Mouse (Mus musculus) cerebellum, postnatal 4 days (tissue): ENCODE results near the gene Idnk.

Experiments
- DNase-seq, 2 experiments: peaks; one replicate each; pipeline ENCODE4 v3.0.0; 2022; ENCODE audit warnings: low spot score in 2 of 2, mixed read lengths in 1 of 2

Idnk gene

DNA sequence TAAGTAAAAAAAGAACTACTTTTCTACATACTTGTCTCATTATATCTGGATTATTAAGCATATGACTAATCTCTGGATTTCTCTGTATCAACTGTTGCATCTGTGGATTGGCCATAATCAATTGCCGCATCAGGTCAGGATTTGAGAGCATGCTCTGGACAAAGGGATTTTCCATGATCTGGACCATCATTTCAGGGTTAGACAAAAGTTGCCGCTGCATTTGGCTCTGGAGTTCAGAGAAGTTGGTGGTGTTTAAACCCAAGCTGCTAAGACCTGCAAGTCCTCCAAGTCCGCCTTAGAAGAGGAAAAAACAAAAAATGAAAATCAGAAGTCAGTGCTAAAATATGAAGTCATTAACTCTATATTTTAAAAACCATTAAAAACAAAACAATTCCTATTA lies 35.8 kb downstream of the Idnk start:
- DNase-seq = no peak

DNA sequence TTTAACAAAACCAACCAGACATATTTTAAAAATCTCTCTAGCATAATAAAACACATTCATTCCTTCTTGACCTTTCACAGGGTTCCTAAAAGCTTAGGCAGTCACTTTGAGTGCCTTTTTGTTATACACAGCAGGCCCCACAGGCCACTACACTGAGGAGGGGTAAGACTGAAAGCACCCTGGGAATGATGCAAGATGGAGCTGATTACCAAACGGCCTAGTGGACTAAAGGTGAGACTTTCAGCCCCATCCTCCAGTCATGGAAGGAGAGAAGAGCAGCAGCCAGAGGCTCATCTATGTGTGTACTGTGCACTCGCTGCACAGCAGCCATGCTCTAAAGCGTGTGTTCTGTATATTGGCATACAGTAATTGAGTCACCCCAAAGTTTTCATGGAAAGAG lies 37.5 kb downstream of the Idnk start:
- DNase-seq = no peak

DNA sequence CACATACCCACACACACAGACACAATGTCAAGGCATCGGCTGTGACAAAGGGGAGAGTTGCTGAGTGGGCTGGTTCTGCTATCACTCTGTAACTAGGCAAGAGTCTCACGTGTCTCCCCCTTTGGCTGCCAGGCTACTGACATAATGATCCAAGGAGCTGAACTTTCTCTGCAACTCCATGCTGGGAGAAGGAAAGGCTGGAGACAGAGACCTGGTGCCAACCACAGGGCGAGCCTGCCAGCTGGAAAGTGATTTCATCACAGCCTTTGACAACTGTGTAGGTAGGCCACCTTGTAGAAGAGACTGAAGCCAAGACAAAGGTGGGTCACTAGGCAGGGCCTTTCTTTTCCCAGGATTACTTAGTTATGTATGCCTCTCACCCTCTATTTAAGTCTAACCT lies 39.8 kb downstream of the Idnk start:
- no peak for DNase-seq

DNA sequence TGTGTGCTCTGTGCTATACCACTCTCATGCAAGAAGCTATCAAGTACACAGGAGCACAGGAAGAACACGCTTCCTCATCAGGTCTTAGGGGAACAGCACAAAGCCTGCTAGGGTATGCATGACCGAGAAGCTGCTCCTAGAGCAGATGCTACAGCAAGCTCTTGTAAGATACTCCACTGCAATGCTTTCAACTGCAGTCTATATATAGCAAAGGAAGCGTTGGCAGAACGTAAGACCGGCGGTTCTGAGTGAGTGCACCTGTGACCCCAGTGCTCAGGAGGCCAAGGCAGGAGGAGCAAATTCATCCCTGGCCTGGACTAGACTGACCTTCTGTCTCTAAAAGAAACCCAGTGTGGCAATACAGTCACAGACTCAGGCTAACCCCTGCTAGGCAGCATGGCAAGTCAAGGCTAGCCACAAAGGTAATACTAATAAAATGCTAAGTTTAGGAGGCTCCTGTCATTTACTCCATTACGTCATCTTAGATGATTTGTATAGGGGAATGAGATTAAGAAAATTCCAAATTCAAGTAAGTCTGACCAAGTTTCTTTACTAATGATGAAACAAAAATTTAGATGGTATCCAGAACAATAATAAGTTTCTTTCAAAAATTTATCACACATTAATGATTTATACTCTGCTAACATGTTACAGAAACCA lies 40.7 kb downstream of the Idnk start:
- DNase-seq = no peak

DNA sequence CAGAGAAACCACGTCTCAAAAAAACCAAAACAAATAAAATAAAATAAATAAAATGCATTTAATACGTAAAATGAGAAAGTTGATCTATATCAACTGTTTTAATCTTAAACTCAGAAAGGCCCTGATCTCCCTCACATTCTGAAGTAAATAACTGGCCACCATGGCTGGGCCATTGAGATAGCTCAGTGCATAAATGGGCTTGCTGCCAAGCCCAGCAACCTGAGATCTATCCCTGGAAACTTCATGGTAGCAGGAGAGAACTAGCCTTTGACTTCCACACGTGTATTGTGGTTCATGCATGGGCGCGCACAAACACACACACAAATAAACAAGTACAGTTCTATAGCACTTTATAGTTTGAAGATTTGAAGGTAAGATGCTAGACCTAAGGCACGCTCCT lies 43.9 kb downstream of the Idnk start:
- no peak for DNase-seq

DNA sequence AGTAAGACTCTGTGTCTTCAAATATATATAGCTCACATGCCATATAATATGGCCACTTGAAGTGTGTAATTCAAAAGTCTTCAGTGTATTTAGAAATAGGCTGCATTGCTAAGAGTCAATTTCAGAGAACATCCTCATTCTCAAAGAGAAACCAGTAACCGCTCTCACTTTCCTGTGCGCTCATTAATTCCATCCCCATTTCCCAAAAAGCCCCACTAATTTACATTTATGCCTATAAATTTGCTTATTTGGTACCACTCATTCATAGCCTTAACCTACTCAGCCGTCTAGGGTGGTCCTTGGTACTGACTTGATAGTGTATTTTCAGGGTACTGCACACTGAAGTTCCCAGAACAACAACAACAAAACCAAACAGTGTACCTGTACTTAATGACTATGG lies 44.5 kb downstream of the Idnk start:
- DNase-seq = no peak

DNA sequence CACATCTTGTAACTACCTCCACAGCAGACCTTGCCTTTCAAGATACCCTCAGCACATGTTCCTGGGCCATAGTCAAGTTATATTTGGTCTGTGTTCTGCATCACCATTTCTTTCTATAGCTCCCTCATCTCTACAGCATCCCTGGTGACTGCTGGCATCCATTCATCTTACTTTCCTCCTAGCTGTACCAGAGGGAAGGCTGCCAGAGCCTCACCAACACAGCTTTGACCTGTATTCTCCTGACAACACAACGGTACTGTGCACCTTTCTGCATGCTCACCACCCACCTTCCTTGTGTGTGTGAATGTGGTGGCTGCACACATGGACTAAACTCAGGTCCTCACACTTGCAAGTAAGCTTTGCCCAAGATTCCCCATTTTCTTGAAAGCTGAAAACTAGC lies 45.5 kb downstream of the Idnk start:
- no peak for DNase-seq

DNA sequence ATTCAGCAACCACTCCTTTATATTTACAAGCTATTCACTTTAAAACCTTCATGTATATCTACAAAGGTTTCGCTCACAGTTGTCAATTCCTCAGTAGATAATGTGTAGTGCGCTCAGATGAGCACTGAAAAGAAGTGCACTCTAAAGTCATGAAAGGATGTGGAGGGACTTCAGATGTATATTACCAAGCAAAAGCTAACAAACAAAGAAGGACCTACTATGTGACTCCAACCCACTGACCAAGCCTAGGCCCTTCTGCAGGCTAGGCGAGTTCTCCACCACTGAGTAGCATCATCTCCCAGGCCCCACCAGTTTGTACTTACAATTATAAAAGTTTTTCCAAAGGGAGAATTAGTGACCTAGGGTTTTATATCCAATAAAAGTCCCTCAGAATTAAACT lies 46.8 kb downstream of the Idnk start:
- no peak for DNase-seq

DNA sequence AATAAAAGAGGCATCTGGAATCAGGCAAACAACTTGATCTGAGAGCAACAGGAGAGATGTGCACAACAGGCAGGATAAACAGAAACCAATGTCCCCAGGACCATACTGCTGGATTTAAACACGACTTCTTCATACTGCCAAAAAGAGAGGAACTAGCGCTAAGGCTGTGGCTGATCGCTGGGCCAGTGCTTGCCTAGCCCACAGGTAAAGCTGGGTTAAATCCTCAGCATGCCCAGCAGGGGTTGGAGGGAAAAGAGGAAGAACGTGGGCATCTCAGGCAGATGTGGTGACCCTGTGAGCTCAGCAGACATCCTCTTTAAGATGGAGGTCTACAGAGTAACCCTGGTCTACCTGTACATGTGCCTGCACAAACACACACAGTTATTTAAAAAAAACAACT lies 47.5 kb downstream of the Idnk start:
- no peak for DNase-seq

DNA sequence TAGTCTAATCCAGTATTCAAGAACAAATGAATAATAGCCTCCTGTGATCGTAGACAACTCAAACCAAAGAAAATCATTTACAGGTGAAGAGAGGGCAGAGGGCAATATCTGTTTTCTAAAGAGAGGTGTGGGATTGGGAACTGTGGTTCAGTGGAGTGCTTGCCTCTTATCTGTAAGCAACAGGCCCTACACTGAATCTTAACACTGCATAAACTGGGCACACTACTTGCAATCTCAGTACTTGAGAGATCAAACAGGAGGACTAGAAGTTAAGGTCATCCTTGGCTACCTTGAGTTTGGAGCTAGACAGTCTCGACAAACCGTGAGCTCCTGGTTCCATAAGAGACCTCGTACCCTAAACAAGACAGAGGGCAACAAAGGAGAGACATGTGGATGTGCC lies 48.6 kb downstream of the Idnk start:
- DNase-seq = no peak

DNA sequence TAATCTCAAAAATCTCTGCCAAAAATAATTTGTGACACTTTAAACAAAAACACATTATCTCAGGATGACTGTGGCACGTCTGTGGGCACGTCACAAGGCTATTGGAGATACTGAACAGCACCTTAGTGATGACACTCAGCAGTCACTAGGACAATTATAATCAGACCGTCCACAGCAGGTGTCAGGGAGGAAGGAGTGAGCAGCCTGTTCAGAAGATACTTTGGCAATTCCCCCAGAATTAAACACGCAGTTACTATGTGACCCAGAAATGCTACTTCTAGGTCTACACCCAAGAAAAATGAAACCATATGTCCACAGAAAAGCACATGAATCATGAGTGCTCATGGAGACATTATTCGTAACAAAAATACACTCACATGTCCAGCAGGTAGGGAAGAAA lies 53.0 kb downstream of the Idnk start:
- no peak for DNase-seq

DNA sequence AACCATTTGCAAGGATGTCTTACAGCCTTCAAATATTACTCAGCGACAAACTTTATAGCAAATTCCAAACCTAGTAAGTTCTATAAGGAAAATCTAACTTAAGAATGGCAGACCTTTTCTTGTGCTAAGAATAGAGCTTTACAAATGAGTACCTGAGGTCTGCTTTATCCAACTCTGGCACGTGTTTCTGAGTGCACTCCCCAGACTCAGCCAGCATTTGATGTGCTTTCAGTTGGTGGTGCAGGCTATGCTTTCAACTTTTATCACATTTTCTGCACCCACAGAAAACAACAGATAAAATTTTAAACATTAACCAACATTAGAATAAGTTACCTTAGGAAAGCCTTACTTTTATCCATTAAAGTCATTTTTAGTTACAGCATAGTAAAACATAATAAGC lies 55.1 kb downstream of the Idnk start:
- no peak for DNase-seq

DNA sequence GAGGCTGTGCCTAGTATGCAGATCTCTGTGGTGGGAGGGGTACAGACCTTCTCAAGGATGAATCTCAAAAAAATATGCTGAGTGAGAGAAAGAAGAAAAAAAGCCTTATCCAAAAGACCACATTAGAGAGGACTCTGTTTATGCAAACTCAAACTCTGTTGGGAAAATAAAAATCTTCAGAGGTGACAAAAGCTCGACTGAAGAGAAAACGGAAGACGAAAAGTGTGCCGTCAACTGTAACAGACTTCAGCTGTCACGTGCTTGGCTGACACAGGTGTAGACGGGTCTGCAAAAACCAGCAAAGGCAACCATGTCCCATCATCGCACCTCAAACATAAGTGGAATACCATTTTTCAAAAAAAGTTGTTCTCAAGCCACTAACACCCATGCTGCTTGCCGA lies 56.4 kb downstream of the Idnk start:
- no peak for DNase-seq
